Mouse (Mus musculus) spleen, adult 2 months (tissue): ENCODE results near the gene Jsrp1. TPM values are rescaled to one million over a fixed set of nuclear protein-coding genes. Genes with fewer than 3 reads are reported as not detected.

Experiments used
- DNase-seq, 2 experiments: peaks; one replicate each; pipeline versions ENCODE4 v3.0.0 to v3.0.0-alpha.2; 2012 to 2021; ENCODE audit warnings: low spot score in 2 of 2, low read depth in 1 of 2
- H3K27ac ChIP-seq: fragments of 200-500 bp; 2 replicates; pipeline ENCODE4 v1.5.1; 2012; ENCODE audit warnings: low read length, inconsistent platforms; ENCODE audit not compliant: insufficient read depth
- H3K27me3 ChIP-seq: fragments of 200-500 bp; 2 replicates; pipeline ENCODE4 v1.6.1; 2012; ENCODE audit warnings: mild to moderate bottlenecking, moderate library complexity, low read length, inconsistent platforms; ENCODE audit not compliant: control insufficient read depth, insufficient read depth
- H3K36me3 ChIP-seq: fragments of 200-500 bp; 2 replicates; pipeline ENCODE4 v1.6.1; 2012; ENCODE audit warnings: mild to moderate bottlenecking, low read length, inconsistent platforms; ENCODE audit not compliant: control insufficient read depth, insufficient read depth
- H3K4me1 ChIP-seq: fragments of 200-500 bp; 2 replicates; pipeline ENCODE4 v1.6.1; 2011; ENCODE audit warnings: inconsistent platforms; ENCODE audit not compliant: control insufficient read depth, insufficient read depth, insufficient read length
- H3K4me3 ChIP-seq: fragments of 200-500 bp; 2 replicates; pipeline ENCODE4 v1.5.1; 2011; ENCODE audit warnings: mild to moderate bottlenecking, inconsistent platforms; ENCODE audit not compliant: insufficient read depth, insufficient read length; ENCODE audit errors: extremely low read depth
- CTCF ChIP-seq: fragments of 200-500 bp; IDR thresholded peaks from 2 replicates; pipeline ENCODE4 v1.5.1; 2011; ENCODE audit warnings: mild to moderate bottlenecking, inconsistent platforms; ENCODE audit not compliant: insufficient read depth, insufficient read length, insufficient replicate concordance; ENCODE audit errors: extremely low read depth
- POLR2A ChIP-seq: fragments of 200-500 bp; IDR thresholded peaks from 2 replicates; pipeline ENCODE4 v1.6.1; 2011; ENCODE audit warnings: low read depth, low read length, inconsistent platforms
- WGBS: fragments of 180-500 bp; shearing (Covaris S2); methylation state at CpG from one replicate; pipeline ENCODE4 v1.1.7; 2018; 5-methylcytosine and 5-hydroxymethylcytosine counted together
- polyA plus RNA-seq: library from polyadenylated mRNA; depleted of rRNA; stranded (reverse); fragments of >200 nt; gene quantifications from 2 replicates; pipeline ENCODE4 v1.2.3, GENCODE M21; 2012

Gene Jsrp1
- polyA plus RNA-seq, 1 experiment: not detected

GRCm38 (mm10) chr10:80798150-80799006, 14.9 kb downstream of the Jsrp1 start, which contains the start of the genes Sf3a2 and Plekhj1:
Gene Sf3a2 (plus strand): TSS chr10:80798198.
Gene Plekhj1 (minus strand): TSS chr10:80798626.
- Histone ChIP-seq H3K4me3 (peak within 1 kb of the TSS; percentile 94), H3K36me3 (peaks cover 29% of the 10 kb centered on the region), H3K27me3 (no peaks in the 10 kb centered on the region), H3K27ac (peak within 1 kb of the TSS; percentile 100), H3K4me1 (peaks cover 4% of the 10 kb centered on the region; the same call in 1 of the 2 replicates)
- under 1% methylated on average over 104 of the region's 104 CpGs for WGBS
- no peak for TF ChIP-seq CTCF
- TF ChIP-seq POLR2A: no peak; the same call in 1 of the 2 replicates
- peak; percentile 93 to 96 for DNase-seq

GRCm38 (mm10) chr10:80797186-80798149, 15.8 kb downstream of the Jsrp1 start:
- DNase-seq: peak in 1 of 2 experiments; percentile 18

DNA sequence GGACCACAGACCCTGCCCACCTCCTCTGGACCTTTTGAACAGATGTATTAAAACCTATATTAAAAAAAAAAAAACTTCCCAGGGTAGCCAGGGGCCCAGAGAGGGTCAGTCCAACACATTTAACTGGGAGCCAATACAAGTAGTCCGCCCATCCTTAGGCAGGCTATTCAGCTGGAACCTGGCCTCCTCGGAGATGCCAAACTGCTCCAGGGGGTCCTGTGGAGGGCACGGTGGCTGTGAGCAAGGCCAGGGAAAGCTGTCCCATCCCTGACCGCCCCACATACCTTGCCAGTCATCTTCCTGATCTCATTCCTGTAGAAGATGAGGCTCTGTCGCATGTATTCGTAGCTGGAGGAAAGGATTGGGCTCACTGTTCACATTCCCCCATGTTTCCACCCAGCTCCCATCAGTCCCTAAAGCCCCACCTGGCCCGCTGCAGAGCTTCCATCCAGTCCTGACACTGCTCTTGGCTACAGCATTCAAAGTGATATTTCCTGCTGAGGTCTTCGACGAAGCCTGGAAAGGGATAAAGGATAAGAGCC, 16.9 kb downstream of the Jsrp1 start:
- 93% methylated on average over 9 of the region's 9 CpGs for WGBS
- no peaks in the 10 kb centered on the region for H3K27me3 ChIP-seq
- DNase-seq: no peak
- H3K4me1 ChIP-seq: peaks cover 13% of the 10 kb centered on the region
- no peak overlapping the region for H3K27ac ChIP-seq
- H3K4me3 ChIP-seq: no peak overlapping the region
- peaks cover 22% of the 10 kb centered on the region for H3K36me3 ChIP-seq
- TF ChIP-seq POLR2A (no peak), CTCF (no peak)

More at GRCm38 (mm10) chr10:80797186-80798149, 15.8 kb downstream of the Jsrp1 start:
- Histone ChIP-seq H3K27ac (peak overlapping the region; percentile 100), H3K27me3 (no peaks in the 10 kb centered on the region), H3K4me1 (peaks cover 4% of the 10 kb centered on the region; the same call in 1 of the 2 replicates), H3K4me3 (peak overlapping the region; percentile 94), H3K36me3 (peaks cover 23% of the 10 kb centered on the region)
- WGBS: 3% methylated on average over 59 of the region's 59 CpGs
- no peak for TF ChIP-seq POLR2A
- no peak for TF ChIP-seq CTCF

- peaks cover 30% of the 10 kb centered on the region for H3K36me3 ChIP-seq
- TF ChIP-seq CTCF: no peak
- TF ChIP-seq POLR2A: no peak
Observed at GRCm38 (mm10) chr10:80794750-80795149, 18.5 kb downstream of the Jsrp1 start.

DNA sequence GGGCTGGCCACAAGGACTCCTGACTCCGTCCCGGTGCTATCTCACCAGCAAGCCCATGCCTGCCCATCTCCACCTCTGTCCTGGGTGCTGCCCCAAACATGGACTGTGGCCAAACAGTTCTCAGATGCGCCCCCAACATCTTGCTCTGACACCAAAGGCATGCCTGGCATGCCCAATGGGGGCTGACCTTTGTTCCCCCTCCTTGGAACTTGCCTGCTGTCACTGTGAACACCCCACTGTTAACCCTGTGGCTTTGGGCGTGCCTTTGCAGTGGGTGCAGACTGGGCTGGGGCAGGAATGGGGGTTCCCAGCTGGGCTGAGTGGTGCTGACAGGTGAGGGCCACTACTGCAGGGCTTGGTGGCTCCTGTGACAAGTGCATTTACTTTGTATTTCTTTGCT, 19.5 kb downstream of the Jsrp1 start:
- H3K27ac ChIP-seq: no peak overlapping the region
- 90% methylated on average over 4 of the region's 4 CpGs for WGBS
- TF ChIP-seq CTCF: no peak
- TF ChIP-seq POLR2A: no peak
- no peak for DNase-seq
- H3K36me3 ChIP-seq: peaks cover 38% of the 10 kb centered on the region
- H3K4me1 ChIP-seq: peaks cover 9% of the 10 kb centered on the region
- no peak overlapping the region for H3K4me3 ChIP-seq
- no peaks in the 10 kb centered on the region for H3K27me3 ChIP-seq

More at GRCm38 (mm10) chr10:80794750-80795149, 18.5 kb downstream of the Jsrp1 start:
- Histone ChIP-seq H3K4me3 (no peak overlapping the region), H3K27ac (no peak overlapping the region), H3K27me3 (no peaks in the 10 kb centered on the region), H3K4me1 (peaks cover 9% of the 10 kb centered on the region)
- DNase-seq: no peak
- WGBS: 87% methylated on average over 8 of the region's 8 CpGs
